Mouse (Mus musculus): ENCODE measurements around the gene Nkx1-1. TPM values are rescaled to one million over a fixed set of nuclear protein-coding genes. Genes with fewer than 3 reads are reported as not detected.
A peak's percentile ranks its signal among the peaks of the same experiment; 100 is the strongest.

Nkx1-1 gene
- total and polyA plus RNA-seq, 2 experiments from 2014 or later: 0.60 TPM; not detected in 1

- Histone ChIP-seq H3K27me3 (ENCODE audit: insufficient read depth, low read length) (no peaks in the 10 kb centered on the region), H3K4me2 (ENCODE audit: low read depth, low read length, poor library complexity, severe bottlenecking) (no peak overlapping the region), H3K9ac (replicated peaks; ENCODE audit: low read length, poor library complexity, severe bottlenecking) (no peak overlapping the region), H3K9me3 (ENCODE audit: low read length) (no peaks in the 10 kb centered on the region), H3K27ac (ENCODE audit: low read depth, low read length) (no peak overlapping the region), H3K36me3 (ENCODE audit: insufficient read depth, low read length) (peaks cover 18% of the 10 kb centered on the region), H3K4me1 (ENCODE audit: insufficient read depth, low read length) (no peaks in the 10 kb centered on the region), H3K4me3 (ENCODE audit: low read depth, low read length) (no peak overlapping the region)
- 83% methylated on average over 11 of the region's 11 CpGs for WGBS
- no peak for ATAC-seq (ENCODE audit: low FRiP score)
- no peak for TF ChIP-seq CTCF (IDR thresholded peaks at IDR 0.05)
- DNase-seq (ENCODE audit: low spot score): no peak
These were observed 38.1 kb downstream of the Nkx1-1 start for GRCm38 (mm10) chr5:33395693-33396092.

GRCm38 (mm10) chr5:33393803-33394202, 40.0 kb downstream of the Nkx1-1 start:
- no peak overlapping the region for H3K9ac ChIP-seq (replicated peaks; ENCODE audit: low read length, poor library complexity, severe bottlenecking)
- ATAC-seq (ENCODE audit: low FRiP score): peak; percentile 77
- H3K27me3 ChIP-seq (ENCODE audit: insufficient read depth, low read length): no peaks in the 10 kb centered on the region
- H3K36me3 ChIP-seq (ENCODE audit: insufficient read depth, low read length): peaks cover 28% of the 10 kb centered on the region
- 19% methylated on average over 7 of the region's 7 CpGs for WGBS
- no peaks in the 10 kb centered on the region for H3K4me1 ChIP-seq (ENCODE audit: insufficient read depth, low read length)
- DNase-seq (ENCODE audit: low spot score): peak; percentile 86
- no peaks in the 10 kb centered on the region for H3K9me3 ChIP-seq (ENCODE audit: low read length)
- H3K4me3 ChIP-seq (ENCODE audit: low read depth, low read length): no peak overlapping the region
- no peak overlapping the region for H3K4me2 ChIP-seq (ENCODE audit: low read depth, low read length, poor library complexity, severe bottlenecking)
- H3K27ac ChIP-seq (ENCODE audit: low read depth, low read length): no peak overlapping the region
- TF ChIP-seq CTCF (IDR thresholded peaks at IDR 0.05): peak; percentile 100

GRCm38 (mm10) chr5:33387550-33387949, 46.2 kb downstream of the Nkx1-1 start:
- Histone ChIP-seq H3K4me2 (ENCODE audit: low read depth, low read length, poor library complexity, severe bottlenecking) (no peak overlapping the region), H3K4me1 (ENCODE audit: insufficient read depth, low read length) (no peaks in the 10 kb centered on the region), H3K9me3 (ENCODE audit: low read length) (no peaks in the 10 kb centered on the region), H3K27ac (ENCODE audit: low read depth, low read length) (no peak overlapping the region), H3K9ac (replicated peaks; ENCODE audit: low read length, poor library complexity, severe bottlenecking) (no peak overlapping the region), H3K4me3 (ENCODE audit: low read depth, low read length) (no peak overlapping the region), H3K36me3 (ENCODE audit: insufficient read depth, low read length) (peaks cover 31% of the 10 kb centered on the region), H3K27me3 (ENCODE audit: insufficient read depth, low read length) (no peaks in the 10 kb centered on the region)
- DNase-seq (ENCODE audit: low spot score) (no peak), ATAC-seq (ENCODE audit: low FRiP score) (no peak)
- 81% methylated on average over 11 of the region's 11 CpGs for WGBS
- TF ChIP-seq CTCF (IDR thresholded peaks at IDR 0.05): no peak

Other genes with a start within 250 kb of the Nkx1-1 start
- 4.4 and 5.1 TPM in 2 replicates for gene Spon2, start 215.5 kb downstream of the Nkx1-1 start, total RNA-seq (2014; rRNA removed)
- gene Spon2, start 215.5 kb downstream of the Nkx1-1 start, polyA plus RNA-seq (2015; fragmentation: Nextera tagmentation; extraction: Ambion mirVana): 2.3 and 2.7 TPM in 2 replicates
- gene Ctbp1, start 159.0 kb downstream of the Nkx1-1 start, total RNA-seq (2014; rRNA removed): 415 and 418 TPM in 2 replicates
- 364 and 377 TPM in 2 replicates for gene Ctbp1, start 159.0 kb downstream of the Nkx1-1 start, polyA plus RNA-seq (2015; fragmentation: Nextera tagmentation; extraction: Ambion mirVana)
- 136 and 137 TPM in 2 replicates for gene Maea, start 98.5 kb downstream of the Nkx1-1 start, total RNA-seq (2014; rRNA removed)
- 122 and 129 TPM in 2 replicates for gene Maea, start 98.5 kb downstream of the Nkx1-1 start, polyA plus RNA-seq (2015; fragmentation: Nextera tagmentation; extraction: Ambion mirVana)
- gene Uvssa, start 55.4 kb downstream of the Nkx1-1 start, total RNA-seq (2014; rRNA removed): 9.5 and 11.8 TPM in 2 replicates
- gene Uvssa, start 55.4 kb downstream of the Nkx1-1 start, polyA plus RNA-seq (2015; fragmentation: Nextera tagmentation; extraction: Ambion mirVana): 7.7 and 9.5 TPM in 2 replicates
- 29.1 and 41.2 TPM in 2 replicates for gene Fam53a, start 195.7 kb upstream of the Nkx1-1 start, total RNA-seq (2014; rRNA removed)
- 27.3 and 28.0 TPM in 2 replicates for gene Fam53a, start 195.7 kb upstream of the Nkx1-1 start, polyA plus RNA-seq (2015; fragmentation: Nextera tagmentation; extraction: Ambion mirVana)
- gene Gm9903, start 195.9 kb upstream of the Nkx1-1 start, total RNA-seq (2014; rRNA removed): 1.2 TPM in 1 of 2 replicates, not detected in the other
- 0.31 and 0.53 TPM in 2 replicates for gene Gm9903, start 195.9 kb upstream of the Nkx1-1 start, polyA plus RNA-seq (2015; fragmentation: Nextera tagmentation; extraction: Ambion mirVana)
- 91.2 and 99.5 TPM in 2 replicates for gene Slbp, start 218.6 kb upstream of the Nkx1-1 start, total RNA-seq (2014; rRNA removed)
- gene Slbp, start 218.6 kb upstream of the Nkx1-1 start, polyA plus RNA-seq (2015; fragmentation: Nextera tagmentation; extraction: Ambion mirVana): 119 and 126 TPM in 2 replicates
- gene Tacc3, start 224.2 kb upstream of the Nkx1-1 start, total RNA-seq (2014; rRNA removed): 9.9 and 17.4 TPM in 2 replicates
- 18.7 and 21.3 TPM in 2 replicates for gene Tacc3, start 224.2 kb upstream of the Nkx1-1 start, polyA plus RNA-seq (2015; fragmentation: Nextera tagmentation; extraction: Ambion mirVana)
- 26.0 and 29.5 TPM in 2 replicates for gene Tmem129, start 224.4 kb upstream of the Nkx1-1 start, total RNA-seq (2014; rRNA removed)
- gene Tmem129, start 224.4 kb upstream of the Nkx1-1 start, polyA plus RNA-seq (2015; fragmentation: Nextera tagmentation; extraction: Ambion mirVana): 17.3 and 21.4 TPM in 2 replicates

All from midbrain, postnatal 0 days (tissue).